Mouse (Mus musculus): ENCODE measurements around the gene Nrap.

DNA sequence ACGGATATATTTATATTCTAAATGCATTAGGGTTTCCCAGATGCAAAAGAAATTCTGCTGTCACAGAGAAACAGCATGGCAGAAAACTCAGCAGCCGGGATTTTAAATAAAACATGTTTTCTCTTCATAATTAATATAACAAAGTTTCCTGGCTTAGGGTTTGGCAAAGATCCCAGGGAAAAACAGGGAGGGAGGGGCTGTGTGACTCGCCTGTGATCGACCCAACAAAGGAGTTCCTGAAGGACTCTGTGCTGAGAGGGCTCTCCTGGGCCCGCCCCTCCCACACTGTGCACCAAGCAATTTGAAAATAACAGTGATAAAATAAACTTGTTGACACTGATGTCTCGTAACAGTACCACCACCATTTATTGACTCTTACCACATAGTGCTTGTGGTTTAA lies 97.9 kb downstream of the Nrap start:
- TF ChIP-seq POLR2A (IDR thresholded peaks at IDR 0.05; ENCODE audit: low read depth, low read length) (no peak), CTCF (IDR thresholded peaks at IDR 0.05; ENCODE audit: extremely low read depth, insufficient read length, insufficient replicate concordance, low read depth, low read length) (no peak)
